Mouse (Mus musculus): ENCODE results near the gene Tmem196.

Tmem196 gene

DNA sequence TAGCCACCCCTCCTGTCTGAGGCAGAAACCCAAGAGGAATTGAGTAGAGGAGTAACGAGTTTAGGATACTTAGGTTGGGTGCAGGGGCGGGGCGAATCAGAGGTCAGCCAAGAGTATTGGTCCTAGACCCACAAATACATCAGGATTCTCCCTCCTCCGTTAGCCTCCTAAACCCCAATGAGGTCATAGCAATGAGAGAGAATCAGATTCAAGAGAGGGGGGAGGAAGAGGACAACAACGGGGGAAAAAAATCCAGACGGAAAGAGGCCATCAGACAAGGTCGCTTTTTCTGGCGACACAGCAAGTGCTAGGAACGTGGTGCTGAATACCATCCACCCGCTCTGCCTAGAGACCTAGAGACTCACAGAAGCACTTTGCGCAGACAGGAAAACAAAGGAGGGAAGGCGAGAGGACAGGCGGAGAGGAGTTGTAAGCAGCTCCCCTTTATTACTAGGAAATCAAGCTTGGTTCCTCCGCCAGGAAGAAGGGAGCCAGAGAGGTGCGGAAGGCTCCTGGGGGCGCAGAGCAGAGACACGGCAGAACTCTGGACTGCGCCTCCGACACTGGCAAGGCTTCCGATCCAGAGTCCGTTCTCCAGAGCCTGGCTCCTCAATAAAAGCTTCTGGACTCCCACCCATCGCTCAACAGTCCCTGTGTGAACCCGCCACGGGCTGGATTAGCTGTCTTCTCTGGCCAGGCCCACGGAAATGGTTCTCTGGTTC, at the start of gene Tmem196:
Gene Tmem196 (plus strand): TSS at position 234 of the 722 bp plus-strand sequence.
- DNase-seq (ENCODE audit: low read depth, low spot score): peak; percentile 52

- DNase-seq (ENCODE audit: low read depth, low spot score): peak; percentile 10
Measured at GRCm38 (mm10) chr12:119946311-119946692, 680 bp downstream of the Tmem196 start.

GRCm38 (mm10) chr12:119957041-119957440, 11.4 kb downstream of the Tmem196 start:
- no peak for DNase-seq (ENCODE audit: low read depth, low spot score)

GRCm38 (mm10) chr12:119960730-119961129, 15.1 kb downstream of the Tmem196 start:
- DNase-seq (ENCODE audit: low read depth, low spot score): no peak

DNA sequence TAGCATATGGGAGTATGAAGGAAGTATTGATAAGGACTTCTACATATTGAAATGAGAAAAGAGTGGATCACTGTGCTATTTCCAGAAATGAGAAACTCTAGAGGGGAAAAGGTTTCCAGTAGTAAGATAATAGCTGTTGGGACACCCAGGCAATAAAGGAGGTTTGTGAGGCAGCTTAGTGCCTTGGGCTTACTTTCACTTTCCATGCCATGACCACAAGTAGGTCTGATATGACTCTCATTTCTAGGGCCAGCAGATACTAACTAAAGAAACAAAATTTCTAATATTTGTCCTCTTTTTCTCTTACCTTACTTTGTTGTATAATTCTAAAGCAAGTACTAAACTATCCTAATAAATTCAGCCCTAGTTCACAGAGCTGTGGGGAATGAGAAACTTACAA, 19.8 kb downstream of the Tmem196 start:
- DNase-seq (ENCODE audit: low read depth, low spot score): no peak

DNA sequence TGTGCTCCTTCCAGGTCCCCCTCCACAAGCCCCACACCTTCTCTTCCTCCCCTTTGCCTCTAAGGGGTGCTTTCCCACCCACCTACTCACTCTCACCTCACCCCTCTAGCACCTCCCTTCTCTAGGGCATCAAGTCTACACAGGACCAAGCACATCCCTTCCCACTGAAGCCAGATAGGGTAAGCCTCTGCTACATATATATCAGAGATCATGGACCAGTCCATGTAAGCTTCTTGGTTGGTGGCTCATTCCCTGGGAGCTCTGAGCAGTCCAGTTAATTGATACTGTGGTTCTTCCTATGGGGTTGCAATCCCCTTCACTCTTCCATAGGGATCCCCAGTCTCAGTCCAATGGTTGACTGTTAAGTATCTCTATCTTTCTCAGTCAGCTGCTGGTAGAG, 24.4 kb downstream of the Tmem196 start:
- DNase-seq (ENCODE audit: low read depth, low spot score): no peak

DNA sequence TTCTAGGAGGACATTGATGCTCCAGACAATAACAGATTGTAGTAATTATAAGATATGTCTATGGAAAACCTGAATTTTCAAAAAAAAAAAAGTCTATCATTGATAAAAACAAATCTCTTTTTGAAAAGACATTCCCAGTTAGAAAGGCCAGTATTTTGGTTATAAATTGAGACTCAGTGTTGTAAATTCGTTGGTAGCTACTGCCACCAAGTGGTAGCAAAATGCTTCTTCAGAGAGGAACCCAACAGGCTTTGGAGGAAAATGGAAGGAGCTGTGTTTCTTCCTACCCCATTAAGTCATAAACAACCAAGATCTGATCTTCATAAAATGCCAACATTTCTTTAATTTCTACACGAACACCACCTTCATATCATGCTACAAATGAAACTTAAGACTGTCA, 36.1 kb downstream of the Tmem196 start:
- DNase-seq (ENCODE audit: low read depth, low spot score): peak; percentile 59

DNA sequence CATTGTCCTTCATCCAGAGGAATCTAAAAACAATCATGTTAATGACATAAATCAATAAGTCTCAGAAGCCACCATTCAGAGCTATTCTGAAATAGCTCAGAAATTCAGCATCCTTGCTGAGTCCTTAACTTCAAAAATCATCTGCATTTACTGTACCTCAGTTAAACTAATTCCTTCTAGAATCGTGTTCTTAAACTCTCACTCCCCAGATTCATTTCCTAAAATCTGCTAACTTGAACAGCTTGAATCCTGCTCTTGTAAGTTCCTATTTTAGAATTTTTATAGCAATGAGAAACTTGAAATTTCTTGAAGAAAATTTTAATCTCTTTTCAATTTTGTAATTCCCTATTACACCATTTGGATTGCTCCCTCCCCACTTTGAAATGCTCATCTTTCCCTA, 52.6 kb downstream of the Tmem196 start:
- no peak for DNase-seq (ENCODE audit: low read depth, low spot score)

GRCm38 (mm10) chr12:120004280-120004679, 58.7 kb downstream of the Tmem196 start:
- no peak for DNase-seq (ENCODE audit: low read depth, low spot score)

- DNase-seq (ENCODE audit: low read depth, low spot score): no peak
Measured at GRCm38 (mm10) chr12:120014768-120015167, 69.1 kb downstream of the Tmem196 start.

- DNase-seq (ENCODE audit: low read depth, low spot score): no peak
Measured at GRCm38 (mm10) chr12:120015201-120015600, 69.6 kb downstream of the Tmem196 start.

- peak; percentile 14 for DNase-seq (ENCODE audit: low read depth, low spot score)
Measured at GRCm38 (mm10) chr12:120028089-120028959, 82.7 kb downstream of the Tmem196 start.

Measured in ZHBTc4 (cell line).